Mouse (Mus musculus) C2C12 (cell line): Measurements from ENCODE around the gene Suclg2. TPM values are rescaled to one million over a fixed set of nuclear protein-coding genes. Genes with fewer than 3 reads are reported as not detected.

Source experiments
- H3K27me3 ChIP-seq: one replicate; pipeline ENCODE4 v1.6.1; 2011; ENCODE audit not compliant: control insufficient read depth, insufficient read depth, insufficient read length
- H3K36me3 ChIP-seq: one replicate; pipeline ENCODE4 v1.6.1; 2011; ENCODE audit not compliant: control insufficient read depth, insufficient read depth
- H3K4me3 ChIP-seq: one replicate; pipeline ENCODE4 v1.5.1; 2011; ENCODE audit warnings: mild to moderate bottlenecking, control low read depth; ENCODE audit not compliant: poor library complexity, insufficient read depth, severe bottlenecking
- H3K79me2 ChIP-seq: one replicate; pipeline ENCODE4 v1.6.1; 2011; ENCODE audit not compliant: control insufficient read depth, insufficient read depth
- H3K79me3 ChIP-seq: one replicate; pipeline ENCODE4 v1.6.1; 2011; ENCODE audit warnings: low read depth, control low read depth
- H3ac ChIP-seq: one replicate; pipeline ENCODE3; 2011; ENCODE audit warnings: low read depth; ENCODE audit not compliant: control insufficient read depth, insufficient read length
- CEBPB ChIP-seq: IDR thresholded peaks from one replicate; pipeline ENCODE4 v1.6.1; 2011; ENCODE audit warnings: low read depth, mild to moderate bottlenecking, control low read depth, moderate library complexity
- CTCF ChIP-seq: IDR thresholded peaks from one replicate; pipeline ENCODE4 v1.5.1; 2011; ENCODE audit not compliant: control insufficient read depth, insufficient read depth, insufficient read length
- FOSL1 ChIP-seq: IDR thresholded peaks from one replicate; pipeline ENCODE4 v1.8.0; 2011; ENCODE audit warnings: mild to moderate bottlenecking, low read length; ENCODE audit not compliant: poor library complexity, insufficient read depth, severe bottlenecking
- MAX ChIP-seq: IDR thresholded peaks from one replicate; pipeline ENCODE4 v1.6.1; 2011; ENCODE audit warnings: mild to moderate bottlenecking, control low read depth
- MYOD1 ChIP-seq: IDR thresholded peaks from one replicate; pipeline ENCODE4 v1.6.1; 2011; ENCODE audit warnings: low read depth; ENCODE audit not compliant: control insufficient read depth, insufficient read length
- MYOG ChIP-seq: IDR thresholded peaks from one replicate; pipeline ENCODE4 v1.6.1; 2011; ENCODE audit not compliant: control insufficient read depth, insufficient read length; ENCODE audit errors: extremely low read depth
- USF1 ChIP-seq: IDR thresholded peaks from one replicate; pipeline ENCODE4 v1.6.1; 2011; ENCODE audit warnings: low read depth, mild to moderate bottlenecking, control low read depth, moderate library complexity
- polyA plus RNA-seq: library from polyadenylated mRNA; unstranded; fragments of >200 nt; fragmentation: generic; extraction: Trizol; gene quantifications from one replicate; pipeline ENCODE4 v1.2.1, GENCODE M21; 2012; ENCODE audit warnings: missing spikeins

The Suclg2 gene
- polyA plus RNA-seq, 1 experiment = 23.2 TPM

- Histone ChIP-seq H3K27me3 (no peaks in the 10 kb centered on the region), H3K79me2 (no peaks in the 10 kb centered on the region), H3K79me3 (no peaks in the 10 kb centered on the region), H3K4me3 (no peak overlapping the region), H3K36me3 (no peaks in the 10 kb centered on the region), H3ac (no peak overlapping the region)
- no peak for TF ChIP-seq FOSL1
- TF ChIP-seq MYOG = no peak
- no peak for TF ChIP-seq MYOD1
- TF ChIP-seq CEBPB = no peak
- TF ChIP-seq MAX = no peak
- TF ChIP-seq USF1 = no peak
- TF ChIP-seq CTCF = no peak
These were observed 234.3 kb downstream of the Suclg2 start for GRCm38 (mm10) chr6:95484183-95484818.

- Histone ChIP-seq H3K79me3 (no peaks in the 10 kb centered on the region), H3K36me3 (no peaks in the 10 kb centered on the region), H3K79me2 (no peaks in the 10 kb centered on the region), H3K4me3 (no peak overlapping the region), H3K27me3 (no peaks in the 10 kb centered on the region), H3ac (no peak overlapping the region)
- TF ChIP-seq MAX = no peak
- no peak for TF ChIP-seq FOSL1
- no peak for TF ChIP-seq USF1
These were observed 234.9 kb downstream of the Suclg2 start for GRCm38 (mm10) chr6:95483686-95484085.

GRCm38 (mm10) chr6:95483127-95483526 lies 235.5 kb downstream of the Suclg2 start:
- no peak for TF ChIP-seq CTCF
- TF ChIP-seq FOSL1 = no peak
- TF ChIP-seq USF1 = no peak
- TF ChIP-seq MYOD1 = no peak
- TF ChIP-seq CEBPB = no peak
- no peak for TF ChIP-seq MYOG
- TF ChIP-seq MAX = no peak
- Histone ChIP-seq H3K4me3 (no peak overlapping the region), H3K79me2 (no peaks in the 10 kb centered on the region), H3K36me3 (no peaks in the 10 kb centered on the region), H3ac (no peak overlapping the region), H3K79me3 (no peaks in the 10 kb centered on the region), H3K27me3 (no peaks in the 10 kb centered on the region)

GRCm38 (mm10) chr6:95479801-95480200 lies 238.8 kb downstream of the Suclg2 start:
- H3K27me3 ChIP-seq = no peaks in the 10 kb centered on the region
- no peaks in the 10 kb centered on the region for H3K79me3 ChIP-seq
- no peak overlapping the region for H3K4me3 ChIP-seq
- TF ChIP-seq CEBPB = no peak
- no peak for TF ChIP-seq MYOG
- TF ChIP-seq MYOD1 = no peak
- no peak for TF ChIP-seq USF1
- TF ChIP-seq MAX = no peak
- no peak for TF ChIP-seq CTCF
- no peak for TF ChIP-seq FOSL1
- no peaks in the 10 kb centered on the region for H3K79me2 ChIP-seq
- H3K36me3 ChIP-seq = no peaks in the 10 kb centered on the region
- H3ac ChIP-seq = no peak overlapping the region

- peaks cover 4% of the 10 kb centered on the region for H3K36me3 ChIP-seq
- H3ac ChIP-seq = no peak overlapping the region
- no peak overlapping the region for H3K4me3 ChIP-seq
- H3K79me3 ChIP-seq = no peaks in the 10 kb centered on the region
- H3K79me2 ChIP-seq = no peaks in the 10 kb centered on the region
- TF ChIP-seq CEBPB (no peak), MAX (no peak), CTCF (no peak), MYOG (no peak), MYOD1 (no peak), USF1 (no peak), FOSL1 (no peak)
- H3K27me3 ChIP-seq = no peaks in the 10 kb centered on the region
These were observed 249.1 kb downstream of the Suclg2 start for GRCm38 (mm10) chr6:95469521-95469920.

GRCm38 (mm10) chr6:95465322-95465721 lies 253.3 kb downstream of the Suclg2 start:
- Histone ChIP-seq H3ac (no peak overlapping the region), H3K79me3 (no peaks in the 10 kb centered on the region), H3K27me3 (no peaks in the 10 kb centered on the region), H3K4me3 (no peak overlapping the region), H3K79me2 (no peaks in the 10 kb centered on the region), H3K36me3 (no peaks in the 10 kb centered on the region)
- TF ChIP-seq MYOG (no peak), CTCF (no peak), FOSL1 (no peak), CEBPB (no peak), USF1 (no peak), MAX (no peak), MYOD1 (no peak)

GRCm38 (mm10) chr6:95459372-95459771 lies 259.2 kb downstream of the Suclg2 start:
- TF ChIP-seq MYOG = no peak
- TF ChIP-seq MAX = no peak
- no peak for TF ChIP-seq CEBPB
- no peaks in the 10 kb centered on the region for H3K27me3 ChIP-seq
- H3ac ChIP-seq = no peak overlapping the region
- H3K4me3 ChIP-seq = no peak overlapping the region
- no peaks in the 10 kb centered on the region for H3K79me2 ChIP-seq
- no peaks in the 10 kb centered on the region for H3K79me3 ChIP-seq
- no peaks in the 10 kb centered on the region for H3K36me3 ChIP-seq
